Mouse (Mus musculus): Measurements from ENCODE around the gene Adam19. TPM values are rescaled to one million over a fixed set of nuclear protein-coding genes. Genes with fewer than 3 reads are reported as not detected.

Gene Adam19
- total and polyA plus RNA-seq, 3 experiments, result 3.0 to 9.0 (median 4.5) TPM

- no peak for TF ChIP-seq POLR2A (IDR thresholded peaks at IDR 0.05; ENCODE audit: low read depth, low read length)
- no peak for DNase-seq (ENCODE audit: extremely low read depth)
- no peak overlapping the region for H3K4me3 ChIP-seq (replicated peaks in 1 of 3; ENCODE audit: low read depth in 2 of 3, low read length in 2 of 3, poor library complexity in 1 of 3)
- no peaks in the 10 kb centered on the region for H3K36me3 ChIP-seq (replicated peaks in 1 of 2; ENCODE audit: control insufficient read depth in 1 of 2, insufficient read depth in 1 of 2, low read length in 1 of 2)
- no peaks in the 10 kb centered on the region for H3K27me3 ChIP-seq (replicated peaks)
- H3K9ac ChIP-seq (ENCODE audit: insufficient read depth, low read depth), result no peak overlapping the region
- in situ Hi-C loops (cut with MboI; ENCODE audit: low pct_ligation_motif_present, low pct_unique_long_range_greater_than_20kb, low sequenced_read_pairs) (no loop called here), dilution Hi-C loops (cut with MboI; ENCODE audit: extremely low pct_ligation_motif_present, extremely low pct_unique_long_range_greater_than_20kb, low sequenced_read_pairs) (no loop called here)
- no peaks in the 10 kb centered on the region for H3K9me3 ChIP-seq (replicated peaks; ENCODE audit: low read length)
- no peak overlapping the region for H3K27ac ChIP-seq (ENCODE audit: insufficient read depth, low read depth)
- no peak overlapping the region for H3K4me2 ChIP-seq (ENCODE audit: insufficient read depth, low read depth, poor library complexity, severe bottlenecking)
- H3K4me1 ChIP-seq (ENCODE audit: control insufficient read depth in 1 of 2, insufficient read depth in 2 of 2), result no peaks in the 10 kb centered on the region
- H3K79me2 ChIP-seq (replicated peaks; ENCODE audit: control insufficient read depth, extremely low read depth, insufficient read depth, poor library complexity, severe bottlenecking), result no peaks in the 10 kb centered on the region
These were observed 114.1 kb downstream of the Adam19 start for GRCm38 (mm10) chr11:46169908-46170307.

DNA sequence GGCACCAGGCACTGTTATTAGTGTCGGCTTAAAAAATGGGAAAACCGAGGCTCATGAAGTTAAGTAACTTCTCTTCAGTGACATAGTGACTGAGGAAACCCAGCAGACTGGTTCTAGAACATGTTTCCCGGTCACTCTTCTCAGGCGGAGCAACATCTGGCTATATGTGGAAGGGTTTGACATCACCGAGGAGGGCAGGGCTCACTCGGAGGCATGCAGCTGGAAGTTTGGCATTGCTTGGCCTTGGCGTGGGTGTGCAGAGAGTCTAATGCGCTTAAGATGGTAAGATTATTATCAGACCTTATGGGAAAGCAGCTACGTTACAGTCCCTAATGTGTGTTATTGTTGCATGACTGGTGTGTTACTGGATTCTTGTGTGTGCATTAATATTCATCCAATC, 116.3 kb downstream of the Adam19 start:
- H3K4me3 ChIP-seq (replicated peaks in 1 of 3; ENCODE audit: low read depth in 2 of 3, low read length in 2 of 3, poor library complexity in 1 of 3), result no peak overlapping the region
- TF ChIP-seq GABPA (IDR thresholded peaks at IDR 0.05; ENCODE audit: insufficient replicate concordance, low read depth, low read length) (no peak), MAFK (IDR thresholded peaks at IDR 0.05; ENCODE audit: insufficient replicate concordance, low read length) (no peak), EP300 (IDR thresholded peaks at IDR 0.05; ENCODE audit: low read length) (no peak)
- H3K79me2 ChIP-seq (replicated peaks; ENCODE audit: control insufficient read depth, extremely low read depth, insufficient read depth, poor library complexity, severe bottlenecking), result no peaks in the 10 kb centered on the region
- H3K27me3 ChIP-seq (replicated peaks), result no peaks in the 10 kb centered on the region
- H3K27ac ChIP-seq (ENCODE audit: insufficient read depth, low read depth), result no peak overlapping the region
- H3K4me2 ChIP-seq (ENCODE audit: insufficient read depth, low read depth, poor library complexity, severe bottlenecking), result no peak overlapping the region
- no peaks in the 10 kb centered on the region for H3K36me3 ChIP-seq (replicated peaks in 1 of 2; ENCODE audit: control insufficient read depth in 1 of 2, insufficient read depth in 1 of 2, low read length in 1 of 2)
- H3K9me3 ChIP-seq (replicated peaks; ENCODE audit: low read length), result no peaks in the 10 kb centered on the region
- H3K4me1 ChIP-seq (ENCODE audit: control insufficient read depth in 1 of 2, insufficient read depth in 2 of 2), result no peaks in the 10 kb centered on the region
- no peak overlapping the region for H3K9ac ChIP-seq (ENCODE audit: insufficient read depth, low read depth)
- DNase-seq (ENCODE audit: extremely low read depth), result no peak
- in situ Hi-C loops (cut with MboI; ENCODE audit: low pct_ligation_motif_present, low pct_unique_long_range_greater_than_20kb, low sequenced_read_pairs), result no loop called here
- dilution Hi-C loops (cut with MboI; ENCODE audit: extremely low pct_ligation_motif_present, extremely low pct_unique_long_range_greater_than_20kb, low sequenced_read_pairs), result no loop called here

GRCm38 (mm10) chr11:46176155-46176554, 120.4 kb downstream of the Adam19 start:
- TF ChIP-seq RAD21 (IDR thresholded peaks at IDR 0.05; ENCODE audit: low read depth, low read length) (no peak), CHD1 (IDR thresholded peaks at IDR 0.05; ENCODE audit: low read depth, low read length) (no peak), NELFE (IDR thresholded peaks at IDR 0.05; ENCODE audit: low read depth, low read length) (no peak), NRF1 (IDR thresholded peaks at IDR 0.05; ENCODE audit: low read depth, low read length) (no peak), ZKSCAN1 (IDR thresholded peaks at IDR 0.05; ENCODE audit: borderline replicate concordance, low read depth, low read length) (no peak), USF1 (IDR thresholded peaks at IDR 0.05; ENCODE audit: low read depth, low read length) (no peak), MYC (IDR thresholded peaks at IDR 0.05; ENCODE audit: low read depth, low read length) (no peak), TBP (conservative IDR thresholded peaks at IDR 0.05; ENCODE audit: low read depth, low read length) (no peak), MAX (IDR thresholded peaks at IDR 0.05; ENCODE audit: low read length) (no peak), UBTF (IDR thresholded peaks at IDR 0.05; ENCODE audit: low read depth, low read length) (no peak), MXI1 (IDR thresholded peaks at IDR 0.05; ENCODE audit: low read depth, low read length) (no peak), GABPA (IDR thresholded peaks at IDR 0.05; ENCODE audit: insufficient replicate concordance, low read depth, low read length) (no peak), TCF12 (IDR thresholded peaks at IDR 0.05; ENCODE audit: low read depth, low read length) (no peak), MEF2A (IDR thresholded peaks at IDR 0.05; ENCODE audit: borderline replicate concordance, low read depth, low read length) (no peak)
- H3K4me3 ChIP-seq (replicated peaks in 1 of 3; ENCODE audit: low read depth in 2 of 3, low read length in 2 of 3, poor library complexity in 1 of 3), result no peak overlapping the region
- dilution Hi-C loops (cut with MboI; ENCODE audit: extremely low pct_ligation_motif_present, extremely low pct_unique_long_range_greater_than_20kb, low sequenced_read_pairs) (no loop called here), in situ Hi-C loops (cut with MboI; ENCODE audit: low pct_ligation_motif_present, low pct_unique_long_range_greater_than_20kb, low sequenced_read_pairs) (no loop called here)
- no peaks in the 10 kb centered on the region for H3K4me1 ChIP-seq (ENCODE audit: control insufficient read depth in 1 of 2, insufficient read depth in 2 of 2)
- DNase-seq (ENCODE audit: extremely low read depth), result no peak
- H3K9me3 ChIP-seq (replicated peaks; ENCODE audit: low read length), result no peaks in the 10 kb centered on the region
- no peaks in the 10 kb centered on the region for H3K79me2 ChIP-seq (replicated peaks; ENCODE audit: control insufficient read depth, extremely low read depth, insufficient read depth, poor library complexity, severe bottlenecking)
- H3K9ac ChIP-seq (ENCODE audit: insufficient read depth, low read depth), result no peak overlapping the region
- H3K27me3 ChIP-seq (replicated peaks), result no peaks in the 10 kb centered on the region
- H3K36me3 ChIP-seq (replicated peaks in 1 of 2; ENCODE audit: control insufficient read depth in 1 of 2, insufficient read depth in 1 of 2, low read length in 1 of 2), result no peaks in the 10 kb centered on the region
- no peak overlapping the region for H3K4me2 ChIP-seq (ENCODE audit: insufficient read depth, low read depth, poor library complexity, severe bottlenecking)
- no peak overlapping the region for H3K27ac ChIP-seq (ENCODE audit: insufficient read depth, low read depth)
